Mouse (Mus musculus) retina, embryonic 14.5 days (tissue): Measurements from ENCODE around the gene Commd1.

Experiments
- DNase-seq: peaks from one replicate; pipeline ENCODE4 v3.0.0-alpha.2; 2015; ENCODE audit warnings: low spot score

Commd1 gene

GRCm38 (mm10) chr11:22981984-22982757 is at the start of gene Commd1, which contains the start of gene Gm28048:
Gene Commd1 (minus strand): TSS chr11:22982382.
Gene Gm28048 (minus strand): TSS chr11:22982090.
- DNase-seq, result peak; percentile 97

GRCm38 (mm10) chr11:23029399-23029798 is 47.2 kb upstream of the Commd1 start:
- no peak for DNase-seq

- no peak for DNase-seq
These were observed 46.8 kb upstream of the Commd1 start for GRCm38 (mm10) chr11:23028957-23029356.

- DNase-seq, result no peak
These were observed 42.0 kb upstream of the Commd1 start for GRCm38 (mm10) chr11:23024169-23024568.

GRCm38 (mm10) chr11:23023155-23023554 is 41.0 kb upstream of the Commd1 start:
- no peak for DNase-seq

GRCm38 (mm10) chr11:23020841-23021240 is 38.7 kb upstream of the Commd1 start:
- no peak for DNase-seq

- no peak for DNase-seq
These were observed 38.1 kb upstream of the Commd1 start for GRCm38 (mm10) chr11:23020116-23020770.

- DNase-seq, result no peak
These were observed 35.8 kb upstream of the Commd1 start for GRCm38 (mm10) chr11:23017943-23018342.

GRCm38 (mm10) chr11:23014996-23015395 is 32.8 kb upstream of the Commd1 start:
- no peak for DNase-seq

GRCm38 (mm10) chr11:23013580-23014294 is 31.6 kb upstream of the Commd1 start:
- DNase-seq, result peak; percentile 23

GRCm38 (mm10) chr11:23013096-23013495 is 30.9 kb upstream of the Commd1 start:
- DNase-seq, result no peak

GRCm38 (mm10) chr11:23008824-23009200 is 26.6 kb upstream of the Commd1 start:
- no peak for DNase-seq

- DNase-seq, result peak; percentile 95
These were observed 26.1 kb upstream of the Commd1 start for GRCm38 (mm10) chr11:23008181-23008823.

GRCm38 (mm10) chr11:23007481-23008180 is 25.4 kb upstream of the Commd1 start, which contains the start of gene Fam161a:
Gene Fam161a (plus strand): TSS chr11:23007531.
- DNase-seq, result peak; percentile 97

GRCm38 (mm10) chr11:23007166-23007480 is 24.9 kb upstream of the Commd1 start:
- DNase-seq, result peak; percentile 14

GRCm38 (mm10) chr11:23005276-23005675 is 23.1 kb upstream of the Commd1 start:
- DNase-seq, result no peak

GRCm38 (mm10) chr11:22998308-22998707 is 16.1 kb upstream of the Commd1 start:
- no peak for DNase-seq

GRCm38 (mm10) chr11:22995461-22995860 is 13.3 kb upstream of the Commd1 start:
- no peak for DNase-seq

- no peak for DNase-seq
These were observed 12.1 kb upstream of the Commd1 start for GRCm38 (mm10) chr11:22994271-22994670.

- no peak for DNase-seq
These were observed 9.1 kb upstream of the Commd1 start for GRCm38 (mm10) chr11:22991218-22991835.
